9 mouse cellular contexts compared by ENCODE assay signal in the genomic region with DNA sequence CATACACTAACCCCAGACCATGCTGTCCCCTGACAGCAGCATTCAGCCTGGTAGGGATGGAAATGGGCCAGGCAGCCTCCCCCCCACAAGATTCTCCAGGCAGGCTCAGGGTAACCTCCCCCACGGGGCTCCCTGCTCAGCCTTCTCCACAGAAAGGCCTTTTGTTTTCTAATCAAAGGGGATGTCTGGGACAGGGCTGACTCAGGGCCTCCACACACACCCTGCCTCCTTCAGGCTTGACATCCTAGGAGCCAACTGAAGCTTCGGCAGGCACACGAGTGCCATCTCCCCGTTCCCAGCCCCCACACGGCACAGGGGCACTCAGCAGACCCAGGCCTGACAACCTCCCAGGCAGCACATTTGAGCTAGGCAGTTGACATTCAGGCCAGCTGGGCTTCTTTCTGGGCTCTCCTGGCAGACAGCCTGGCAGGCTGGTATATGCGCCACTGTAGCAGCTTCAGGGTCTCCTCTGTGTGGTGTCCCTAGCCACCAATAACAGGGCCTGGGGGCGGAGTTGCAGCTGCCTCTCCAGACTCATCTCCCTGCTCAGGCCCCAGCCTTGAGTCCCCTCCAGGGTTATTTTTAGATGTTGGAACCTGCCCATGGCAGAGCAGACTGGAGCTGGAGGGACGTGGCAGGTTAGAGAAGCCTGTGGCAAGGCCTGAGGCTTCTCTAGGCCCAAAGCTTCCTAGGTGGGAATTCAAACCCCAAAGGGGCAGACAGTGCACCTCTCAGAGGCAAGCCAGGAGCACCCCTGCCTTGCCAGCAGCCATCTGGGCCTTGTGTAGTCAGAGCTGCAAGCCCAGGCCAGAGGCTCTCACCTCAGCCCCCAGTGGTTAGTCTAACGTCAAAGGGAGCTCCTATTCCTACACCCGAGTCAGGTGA. TPM values are rescaled to one million over a fixed set of nuclear protein-coding genes. Genes with fewer than 3 reads are reported as not detected.
DNase-seq lines count a peak whose midpoint lies in the region; ATAC-seq lines count a peak whose summit lies in the region.
"Had no signal": no experiment of that assay in that cellular context is flagged by ENCODE, and none has a peak within 500 bp of the region (broad histone marks: within the 10 kb centered on the region; RNA-seq: fewer than 3 reads in every experiment).

No protein-coding gene starts in this region.

- peak overlapping the region; percentile 27; the same call in 1 of the 2 replicates for H3K4me2 ChIP-seq in forebrain, embryonic 11.5 days (ENCODE audit: low read depth, low read length, severe bottlenecking)
- peak overlapping the region; percentile 57 for H3K4me2 ChIP-seq in heart, embryonic 14.5 days (ENCODE audit: low read length)
- peak overlapping the region; percentile 11; the same call in 1 of the 2 replicates for H3K4me2 ChIP-seq in liver, embryonic 12.5 days

- H3K27me3 ChIP-seq in forebrain, embryonic 11.5 days (ENCODE audit: control insufficient read depth, insufficient read depth, low read length), result no peaks in the 10 kb centered on the region
- no peaks in the 10 kb centered on the region for H3K27me3 ChIP-seq in heart, embryonic 14.5 days (ENCODE audit: control insufficient read depth, insufficient read depth, low read length)
- H3K27me3 ChIP-seq in liver, embryonic 12.5 days (replicated peaks), result peaks cover 3% of the 10 kb centered on the region; the same call in 1 of the 2 replicates

- peaks cover 7% of the 10 kb centered on the region; the same call in 1 of the 2 replicates for H3K36me3 ChIP-seq in forebrain, embryonic 11.5 days (ENCODE audit: control insufficient read depth, insufficient read depth, low read length)
- H3K36me3 ChIP-seq in heart, embryonic 14.5 days (ENCODE audit: control insufficient read depth, insufficient read depth, low read length), result peaks cover 70% of the 10 kb centered on the region
- H3K36me3 ChIP-seq in liver, embryonic 12.5 days, result peaks cover 47% of the 10 kb centered on the region

- no peak overlapping the region for H3K4me3 ChIP-seq in forebrain, embryonic 11.5 days (ENCODE audit: low read depth, low read length)
- 0 out of 4 replicates have a peak overlapping the region, but pooled peaks of 1 of the 2 experiments have one; percentile 13 for H3K4me3 ChIP-seq in heart, embryonic 14.5 days (ENCODE audit: control insufficient read depth in 1 of 2, insufficient read depth in 1 of 2, low read depth in 1 of 2, low read length in 2 of 2)
- H3K4me3 ChIP-seq in liver, embryonic 12.5 days, result no peak overlapping the region

- H3K9ac ChIP-seq in forebrain, embryonic 11.5 days (ENCODE audit: low read length), result peak overlapping the region; percentile 14; the same call in 1 of the 2 replicates
- peak overlapping the region; percentile 75 for H3K9ac ChIP-seq in heart, embryonic 14.5 days (ENCODE audit: low read length)
- 0 out of 2 replicates have a peak overlapping the region, but pooled peaks have one; percentile 8 for H3K9ac ChIP-seq in liver, embryonic 12.5 days

- 39% methylated on average over 10 of the region's 10 CpGs for WGBS in forebrain, embryonic 11.5 days
- 10% methylated on average over 10 of the region's 10 CpGs for WGBS in heart, embryonic 14.5 days
- WGBS in liver, embryonic 12.5 days (ENCODE audit: insufficient replicate concordance), result 65% methylated on average over 10 of the region's 10 CpGs

- peaks cover 17% of the 10 kb centered on the region for H3K4me1 ChIP-seq in forebrain, embryonic 11.5 days (replicated peaks; ENCODE audit: control insufficient read depth, insufficient read depth, low read length)
- H3K4me1 ChIP-seq in heart, embryonic 14.5 days (ENCODE audit: control insufficient read depth in 2 of 2, insufficient read depth in 2 of 2, low read length in 2 of 2), result peaks cover 40 to 54% of the 10 kb centered on the region in 2 experiments
- H3K4me1 ChIP-seq in liver, embryonic 12.5 days, result peaks cover 34% of the 10 kb centered on the region

- H3K27ac ChIP-seq in forebrain, embryonic 11.5 days (ENCODE audit: low read depth, low read length), result peak overlapping the region; percentile 88
- peak overlapping the region; percentile 99 for H3K27ac ChIP-seq in heart, embryonic 14.5 days (replicated peaks in 1 of 2; ENCODE audit: control insufficient read depth in 1 of 2, insufficient read depth in 1 of 2, low read depth in 2 of 2, low read length in 2 of 2)
- H3K27ac ChIP-seq in liver, embryonic 12.5 days, result peak overlapping the region; percentile 42
- H3K27ac ChIP-seq: macrophage had no signal

- DNase-seq in 3T3-L1 (ENCODE audit: low read depth, low spot score), result peak; percentile 90
- peak; percentile 82 to 86 for DNase-seq in adrenal gland, postnatal 36 days
- DNase-seq in forebrain, embryonic 11.5 days (ENCODE audit: low spot score), result peak; percentile 71
- peak; percentile 64 for DNase-seq in kidney, postnatal 10 days
- DNase-seq in right cerebral cortex, postnatal 10 days (ENCODE audit: low spot score in 2 of 2), result peak; percentile 88 to 93
- no peak for DNase-seq in natural killer cell, adult 2 months (ENCODE audit: low spot score in 2 of 2)

- H3K9me3 ChIP-seq in forebrain, embryonic 11.5 days (ENCODE audit: control insufficient read depth, low read length), result no peaks in the 10 kb centered on the region
- H3K9me3 ChIP-seq in heart, embryonic 14.5 days (ENCODE audit: control insufficient read depth, low read length), result no peaks in the 10 kb centered on the region
- H3K9me3 ChIP-seq in liver, embryonic 12.5 days (replicated peaks), result no peaks in the 10 kb centered on the region

- peak; percentile 63 for ATAC-seq in forebrain, embryonic 11.5 days (replicated peaks; ENCODE audit: low FRiP score)
- peak; percentile 78 for ATAC-seq in heart, embryonic 14.5 days (ENCODE audit: insufficient number of reproducible peaks, insufficient read depth, low FRiP score, low read depth)
- ATAC-seq in liver, embryonic 12.5 days, result 0 out of 2 replicates have a peak, but pooled peaks have one; percentile 19

RNA-seq across cellular contexts. Expression of a gene that starts 26.0 kb away (rescaled TPM):
- under 1 TPM in 1 of 2 experiments, not detected in 1; 0.36 TPM for total RNA-seq in adrenal gland, postnatal 36 days (2021)
- not detected in 2 replicates for polyA plus RNA-seq in forebrain, embryonic 11.5 days (2014; fragmentation: Nextera tagmentation; extraction: Ambion mirVana)
- polyA plus RNA-seq in heart, embryonic 14.5 days (2014; fragmentation: Nextera tagmentation; extraction: Ambion mirVana), result not detected in 2 replicates
- not detected in 2 replicates for polyA plus RNA-seq in liver, embryonic 12.5 days (2016; fragmentation: Nextera tagmentation; extraction: Ambion mirVana)
- polyA plus RNA-seq: macrophage had no signal

RNA-seq across cellular contexts. Expression of a gene that starts 26.8 kb away (rescaled TPM):
- total RNA-seq in adrenal gland, postnatal 36 days (2021), result 10 to 100 TPM; 68.5 to 75.7 TPM
- polyA plus RNA-seq in forebrain, embryonic 11.5 days (2014; fragmentation: Nextera tagmentation; extraction: Ambion mirVana), result 60.1 and 60.8 TPM in 2 replicates
- polyA plus RNA-seq in heart, embryonic 14.5 days (2014; fragmentation: Nextera tagmentation; extraction: Ambion mirVana), result 49.5 and 50.8 TPM in 2 replicates
- 9.5 and 10.3 TPM in 2 replicates for polyA plus RNA-seq in liver, embryonic 12.5 days (2016; fragmentation: Nextera tagmentation; extraction: Ambion mirVana)

Comparison
In these comparisons a context has a peak if more than half of its experiments do, and no peak if none do; other contexts are left out.
1. DNase-seq: peak in 3T3-L1 (single experiment), adrenal gland, postnatal 36 days (2 of 2), forebrain, embryonic 11.5 days (single experiment), kidney, postnatal 10 days (single experiment) and right cerebral cortex, postnatal 10 days (2 of 2); none in natural killer cell, adult 2 months (0 of 2).
2. ATAC-seq: peak in every context shown above with its lines; median percentile 78 in heart, embryonic 14.5 days; 63 in forebrain, embryonic 11.5 days; 19 in liver, embryonic 12.5 days.
3. H3K27ac ChIP-seq: peak in every context shown above with its lines; median percentile 99 in heart, embryonic 14.5 days; 88 in forebrain, embryonic 11.5 days; 42 in liver, embryonic 12.5 days.
4. H3K9ac ChIP-seq: peak in every context shown above with its lines; median percentile 75 in heart, embryonic 14.5 days; 14 in forebrain, embryonic 11.5 days; 8 in liver, embryonic 12.5 days.
5. Peak in every context shown above with its lines, with median percentiles within 50 percentile points of each other: H3K4me2 ChIP-seq.